Mouse (Mus musculus): ENCODE results near the gene Socs1.
"Not testable (repeated sequence)": the region's sequence is repeated elsewhere in the genome, so short reads cannot be mapped to it uniquely, and the experiment has no call there.

Socs1 gene

DNA sequence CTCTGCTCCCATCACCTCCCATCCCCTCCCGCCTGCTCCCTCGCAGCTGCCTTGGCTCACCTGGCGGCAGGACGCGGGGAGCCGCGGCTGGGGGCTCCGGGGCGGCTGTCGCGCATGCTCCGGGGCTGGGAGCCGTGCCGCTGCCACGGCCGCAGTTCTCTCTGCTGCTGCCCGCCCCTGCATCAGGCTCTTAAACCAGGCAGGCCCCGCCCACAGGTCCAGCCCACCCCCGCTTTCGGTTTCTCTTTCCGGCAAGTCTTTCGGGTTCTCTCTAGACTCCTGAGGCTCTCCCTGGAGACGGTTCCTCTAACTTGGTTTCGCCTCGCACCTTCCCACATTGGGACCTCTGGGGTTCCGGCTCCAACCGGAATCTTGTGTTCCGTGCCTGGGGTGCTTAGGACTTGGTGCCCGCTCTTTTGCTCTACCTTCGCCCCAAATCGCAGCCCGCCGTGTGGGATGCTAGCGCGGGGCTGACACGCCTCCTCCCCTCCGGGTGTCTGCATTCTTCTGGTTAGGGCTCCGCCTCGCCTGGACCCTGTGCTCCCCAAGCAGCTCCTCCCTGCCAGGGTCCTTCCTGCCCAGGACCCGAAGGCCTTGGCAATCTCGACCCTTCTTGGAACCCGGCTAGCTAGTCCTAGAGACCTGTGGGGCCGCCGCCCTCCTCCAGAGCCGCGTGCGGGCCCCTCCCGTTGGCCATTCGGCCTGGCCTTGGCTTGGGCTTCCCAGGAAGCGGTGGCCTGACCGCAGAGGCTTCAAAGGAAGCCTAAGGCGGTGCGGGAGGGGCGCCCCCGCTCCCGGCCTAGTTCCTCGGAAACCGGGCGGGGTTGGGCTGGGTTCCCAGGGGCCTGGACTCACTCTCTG lies at the start of gene Socs1:
TSS of gene Socs1 (minus strand) at position 166 of the 861 bp plus-strand sequence.
- DNase-seq = peak; percentile 71

DNA sequence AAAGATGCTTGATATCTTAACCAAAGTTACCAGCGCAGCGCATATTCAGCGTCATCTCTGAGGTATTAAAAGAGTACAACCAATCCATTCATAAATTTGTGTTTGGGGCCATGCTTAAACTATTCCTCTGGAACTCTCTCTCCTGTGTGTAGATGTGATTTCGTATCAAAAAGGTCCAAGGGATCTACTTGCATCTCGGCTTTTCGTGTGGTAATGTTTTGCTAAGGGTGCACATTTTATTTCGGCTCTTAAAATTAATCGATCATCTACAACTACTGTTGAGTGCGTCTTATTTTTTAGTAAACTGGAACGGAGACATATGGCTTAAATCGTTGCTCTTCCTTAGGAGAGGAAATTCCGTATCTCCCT lies 49.2 kb upstream of the Socs1 start:
- DNase-seq = no peak

GRCm38 (mm10) chr16:10828461-10828805 lies 43.1 kb upstream of the Socs1 start:
- no peak for DNase-seq

DNA sequence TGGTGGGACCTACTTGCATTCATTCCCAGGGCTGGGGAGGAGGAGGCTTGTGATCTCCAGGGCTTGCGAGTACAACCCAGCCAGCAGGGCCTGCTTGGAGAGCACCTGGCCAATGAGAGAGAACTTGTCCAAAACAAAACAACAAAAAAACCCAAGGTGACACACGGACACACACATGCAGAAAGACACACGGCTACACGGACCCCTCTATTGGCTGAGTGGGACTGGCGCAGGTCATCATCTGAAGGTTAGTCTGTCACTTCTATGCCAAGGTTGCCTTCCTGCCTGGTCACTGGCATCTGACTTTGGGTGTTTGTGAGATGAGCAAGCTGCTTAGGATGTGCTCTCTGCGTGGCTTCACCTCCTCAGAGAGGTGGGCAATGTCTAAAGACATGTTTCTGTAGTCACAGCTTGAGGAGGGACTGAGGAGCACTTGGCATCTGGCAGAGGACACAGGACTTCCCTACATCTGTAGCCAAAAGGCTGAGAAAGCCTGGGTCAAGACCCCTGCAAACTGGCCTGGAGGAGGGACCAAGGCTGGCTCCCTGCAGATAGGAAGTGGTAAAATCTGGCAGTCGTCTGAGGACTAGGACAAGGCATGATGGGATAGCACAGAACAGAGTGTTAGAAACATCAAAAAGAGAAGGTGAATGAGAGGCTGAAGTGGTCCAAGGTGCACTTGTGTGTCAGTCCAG lies 42.6 kb upstream of the Socs1 start:
- no peak for DNase-seq

DNA sequence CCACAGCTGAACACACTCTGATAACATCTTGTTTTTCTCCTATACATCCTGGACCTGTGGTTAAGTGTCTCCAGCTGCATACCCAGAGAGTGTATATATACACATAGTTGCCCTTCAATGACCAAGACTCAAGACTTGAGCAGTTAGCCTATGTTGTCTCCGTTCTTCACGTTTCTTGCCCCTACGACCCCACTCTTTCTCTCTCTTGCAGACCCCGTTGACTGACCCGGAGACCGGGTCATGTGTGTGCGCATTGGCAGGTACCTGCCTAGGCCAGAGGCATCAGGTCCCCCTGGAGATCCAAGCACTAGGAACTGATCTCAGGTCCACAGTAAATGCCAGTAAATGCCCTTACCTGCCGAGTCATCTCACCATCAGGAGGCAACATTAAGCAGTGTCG lies 41.9 kb upstream of the Socs1 start:
- no peak for DNase-seq

GRCm38 (mm10) chr16:10825840-10826239 lies 40.5 kb upstream of the Socs1 start:
- DNase-seq = no peak

- DNase-seq = no peak
Observed at GRCm38 (mm10) chr16:10824536-10824935, 39.2 kb upstream of the Socs1 start.

DNA sequence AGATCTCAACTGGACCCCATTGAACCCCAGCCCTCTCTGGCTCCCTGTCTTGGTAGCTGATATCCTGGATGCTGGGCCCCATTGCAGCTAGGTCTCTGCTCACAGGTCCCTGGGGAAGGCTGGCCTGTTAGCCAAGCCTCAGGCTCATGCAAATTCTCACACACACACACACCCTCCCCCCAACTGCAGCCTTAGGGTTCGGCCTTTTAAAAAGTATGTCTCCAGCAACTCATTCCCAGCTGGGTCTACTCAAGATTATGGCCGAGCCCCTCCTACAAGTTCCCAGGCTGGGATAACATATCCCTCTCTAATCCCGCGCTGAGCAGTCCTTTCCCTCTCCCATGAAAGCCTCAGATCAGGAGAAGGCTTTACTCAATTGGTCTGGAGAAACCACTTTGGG lies 36.1 kb upstream of the Socs1 start:
- no peak for DNase-seq

- no peak for DNase-seq
Observed at GRCm38 (mm10) chr16:10819966-10820365, 34.6 kb upstream of the Socs1 start.

DNA sequence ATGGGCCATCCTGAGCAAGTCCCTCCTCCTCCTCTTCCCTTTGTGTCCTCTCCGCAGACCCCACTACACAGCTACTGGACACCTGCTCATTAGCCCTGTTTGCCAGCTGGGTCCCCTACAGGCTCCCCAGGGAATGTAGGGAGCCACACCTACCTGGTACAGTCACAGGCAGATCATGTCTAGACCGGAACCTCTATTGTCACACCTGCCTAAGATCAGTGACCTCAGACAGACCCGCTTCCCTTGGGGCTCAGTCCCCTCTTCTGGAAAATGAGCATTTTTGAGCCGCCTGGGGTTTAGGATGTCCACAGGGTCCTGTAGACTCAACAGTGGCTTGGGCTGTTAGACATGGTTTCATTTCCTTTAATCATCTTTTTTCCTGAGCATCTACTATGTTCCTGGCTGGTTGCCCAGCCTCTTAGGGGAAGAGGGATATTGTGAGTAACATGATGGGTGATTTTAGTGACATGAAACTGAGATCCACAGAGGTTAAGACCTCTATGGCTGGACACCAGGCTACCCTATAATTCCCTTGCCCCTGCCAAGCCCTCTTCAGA lies 33.3 kb upstream of the Socs1 start:
- no peak for DNase-seq

- no peak for DNase-seq
Observed at GRCm38 (mm10) chr16:10814864-10815263, 29.5 kb upstream of the Socs1 start.

DNA sequence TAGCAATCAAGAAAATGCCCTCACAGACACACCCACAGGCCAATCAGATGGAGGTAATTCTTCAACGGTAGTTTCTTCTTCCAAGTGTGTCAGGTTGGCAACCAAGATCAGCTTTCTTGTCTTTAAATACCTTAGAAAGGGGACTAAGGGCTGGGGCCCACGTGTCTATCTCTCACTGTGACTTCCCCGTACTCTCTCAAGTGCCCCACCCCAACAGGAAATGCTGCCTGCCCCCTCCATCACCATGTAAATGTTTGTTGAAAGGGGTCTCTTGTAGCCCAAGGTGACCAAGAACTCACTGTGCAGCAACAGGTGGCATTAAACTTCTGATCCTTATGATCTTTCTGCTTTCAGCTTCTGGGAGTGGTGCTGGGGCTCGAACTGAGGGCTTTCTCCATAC lies 28.4 kb upstream of the Socs1 start:
- no peak for DNase-seq

DNA sequence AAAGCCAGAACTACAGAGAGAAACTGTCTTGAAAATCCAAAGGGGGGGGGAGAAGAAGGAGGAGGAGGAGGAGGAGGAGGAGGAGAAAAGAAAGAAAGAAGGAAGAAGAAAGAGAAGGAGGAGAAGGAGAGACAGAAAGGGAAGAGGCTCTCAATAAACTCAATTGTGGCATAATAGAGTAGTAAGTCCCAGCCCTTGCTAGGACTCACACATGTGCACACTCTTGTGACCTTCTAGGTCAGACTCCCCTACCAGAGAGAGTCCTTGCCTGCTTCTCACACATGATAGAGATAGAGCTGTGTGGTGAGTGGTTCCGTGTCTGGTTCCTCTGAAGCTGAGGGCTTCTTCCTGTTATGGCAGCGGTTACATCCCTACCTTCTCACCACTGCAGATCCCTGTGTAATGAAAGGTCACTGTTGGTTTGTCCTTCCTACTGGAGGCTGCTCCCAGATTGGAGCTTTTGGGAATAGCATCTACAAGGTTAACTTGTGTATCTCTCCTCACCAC lies 27.6 kb upstream of the Socs1 start, which contains the start of gene Gm11172:
TSS of gene Gm11172 (plus strand) at position 51 of the 507 bp plus-strand sequence.
- DNase-seq = no peak

GRCm38 (mm10) chr16:10810376-10810775 lies 25.0 kb upstream of the Socs1 start:
- DNase-seq = no peak

DNA sequence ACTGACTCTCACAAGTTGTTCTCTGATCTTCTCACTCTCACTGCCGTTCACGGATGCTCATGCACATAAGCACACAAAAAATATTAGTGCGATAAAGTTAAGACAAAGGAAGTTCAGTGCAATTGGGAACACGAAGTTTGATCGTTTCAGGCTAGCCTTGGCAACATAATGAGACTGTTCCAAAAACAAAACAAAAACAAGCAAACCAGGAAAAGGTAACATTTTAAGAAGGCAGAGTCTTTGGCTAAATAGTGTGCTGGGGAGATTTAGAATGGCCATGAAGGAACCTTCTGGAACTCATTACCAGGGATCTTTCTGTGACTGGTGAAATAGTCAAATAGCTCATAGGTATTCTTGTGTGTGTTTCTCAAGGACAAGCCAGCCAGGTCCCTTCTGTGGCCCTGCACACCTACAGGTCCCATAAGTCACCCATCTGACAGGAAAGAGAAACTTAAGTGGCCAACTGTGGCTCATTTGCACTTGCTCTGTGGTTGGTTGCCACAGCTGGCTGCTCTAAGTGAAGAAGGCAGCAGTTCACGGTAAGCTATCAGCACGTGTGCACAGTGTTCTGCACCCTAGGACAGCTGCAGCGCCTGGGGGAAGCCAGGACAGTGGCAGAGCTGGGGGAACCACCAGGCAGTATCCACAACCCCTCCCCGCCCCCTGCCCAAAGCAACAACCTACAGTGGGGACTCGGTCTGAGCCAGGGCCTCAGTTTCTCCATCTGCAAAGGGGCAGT lies 20.6 kb upstream of the Socs1 start, which contains the start of gene Prm1:
TSS of gene Prm1 (minus strand) at position 51 of the 739 bp plus-strand sequence.
- DNase-seq = no peak

DNA sequence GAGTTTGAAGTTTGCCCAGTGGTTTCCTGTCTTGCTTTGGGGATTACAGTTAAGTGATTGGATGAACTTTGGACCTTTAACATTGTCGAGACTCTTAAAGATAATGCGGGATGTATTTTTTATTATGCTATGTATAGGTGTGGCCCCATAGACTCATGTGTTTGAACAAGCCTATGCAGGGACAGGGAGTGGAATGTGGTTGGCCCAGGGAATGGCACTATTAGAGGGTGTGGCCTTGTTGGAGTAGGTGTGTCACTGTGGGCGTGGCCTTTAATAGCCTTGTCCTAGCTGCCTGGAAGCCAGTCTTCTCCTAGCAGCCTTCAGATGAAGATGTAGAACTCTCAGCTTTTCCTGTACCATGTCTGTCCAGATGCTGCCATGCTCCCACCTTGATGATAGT lies 17.1 kb upstream of the Socs1 start:
- DNase-seq = not testable (repeated sequence)

DNA sequence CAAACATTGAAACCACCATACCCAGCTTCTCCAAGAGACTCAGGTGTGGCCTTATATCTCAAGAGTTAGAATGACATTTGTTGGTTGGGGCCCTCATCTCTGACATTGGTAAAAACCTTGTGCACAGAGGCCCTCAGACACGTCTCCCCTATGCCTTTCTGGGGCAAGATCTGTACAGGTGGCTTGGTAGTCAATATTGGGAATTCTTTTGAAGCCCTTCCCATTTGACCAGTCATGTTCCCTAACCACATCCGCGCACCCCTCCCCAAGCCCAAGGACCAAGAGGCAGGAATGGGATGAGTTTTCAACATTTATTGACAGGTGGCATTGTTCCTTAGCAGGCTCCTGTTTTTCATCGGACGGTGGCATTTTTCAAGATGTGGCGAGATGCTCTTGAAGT lies 10.7 kb upstream of the Socs1 start, which contains the start of gene Prm2:
TSS of gene Prm2 (minus strand) at position 101 of the 400 bp plus-strand sequence.
- no peak for DNase-seq

DNA sequence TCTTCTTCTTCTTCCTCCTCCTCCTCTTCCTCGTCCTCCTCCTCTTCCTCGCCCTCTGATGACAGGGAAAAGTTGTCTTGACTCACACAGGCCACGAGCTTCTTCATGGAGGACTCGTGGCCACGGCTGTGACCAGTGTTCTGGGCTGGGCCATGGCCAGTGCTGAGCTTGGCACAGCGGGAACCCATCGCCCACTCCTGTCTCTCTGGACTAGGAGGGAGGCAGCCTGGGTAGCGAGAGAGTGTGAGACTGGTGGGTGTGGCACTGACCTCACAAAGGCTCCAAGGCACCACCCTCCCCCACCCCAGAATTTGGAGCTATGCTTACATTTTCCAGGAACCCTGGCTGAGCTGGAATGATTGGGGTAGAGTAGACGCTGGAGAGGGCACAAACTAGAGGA lies 5.4 kb upstream of the Socs1 start, which contains the start of gene Prm3:
TSS of gene Prm3 (minus strand) at position 213 of the 400 bp plus-strand sequence.
- no peak for DNase-seq

DNA sequence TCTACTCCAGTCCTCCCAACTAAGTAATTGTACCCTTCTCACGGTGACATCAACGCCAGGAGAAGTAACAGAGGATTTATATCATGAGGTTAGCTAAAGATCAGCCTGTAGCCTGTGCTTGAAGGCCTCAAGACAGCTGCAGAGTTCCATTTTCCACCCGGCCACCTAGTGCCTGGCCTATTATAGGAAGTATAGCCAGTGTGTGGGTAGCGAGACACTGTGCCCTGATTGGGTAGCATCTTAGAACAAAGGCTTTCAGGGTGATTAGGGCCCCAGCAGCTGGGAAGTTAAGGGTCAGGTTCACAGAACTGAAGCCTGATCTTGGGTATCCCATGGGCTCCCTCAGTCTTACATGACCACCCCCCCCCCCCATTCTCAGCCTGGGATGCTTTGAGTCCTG lies 3.5 kb upstream of the Socs1 start:
- DNase-seq = no peak

GRCm38 (mm10) chr16:10788271-10788670 lies 2.9 kb upstream of the Socs1 start, which contains the start of gene Tnp2:
TSS of gene Tnp2 (minus strand) at chr16:10788660.
- DNase-seq = no peak

- DNase-seq = no peak
Observed at GRCm38 (mm10) chr16:10787548-10788058, 2.3 kb upstream of the Socs1 start.

- DNase-seq = no peak
Observed at GRCm38 (mm10) chr16:10786782-10787547, 1.6 kb upstream of the Socs1 start.

All from cerebellum, adult 8-10 months (tissue).